Mouse (Mus musculus) adrenal gland, adult 18-20 months (tissue): ENCODE measurements at regions not wholly inside any gene's neighbourhood (a gene's known extent, or its start where the extent isn't known, plus 50 kb on each side); places are given as distances from the start of the nearest gene placed in this dataset.

Experiments
- DNase-seq, 2 experiments: peaks; one replicate each; pipeline ENCODE4 v3.0.0; 2021 to 2022; ENCODE audit warnings: low spot score in 2 of 2

DNA sequence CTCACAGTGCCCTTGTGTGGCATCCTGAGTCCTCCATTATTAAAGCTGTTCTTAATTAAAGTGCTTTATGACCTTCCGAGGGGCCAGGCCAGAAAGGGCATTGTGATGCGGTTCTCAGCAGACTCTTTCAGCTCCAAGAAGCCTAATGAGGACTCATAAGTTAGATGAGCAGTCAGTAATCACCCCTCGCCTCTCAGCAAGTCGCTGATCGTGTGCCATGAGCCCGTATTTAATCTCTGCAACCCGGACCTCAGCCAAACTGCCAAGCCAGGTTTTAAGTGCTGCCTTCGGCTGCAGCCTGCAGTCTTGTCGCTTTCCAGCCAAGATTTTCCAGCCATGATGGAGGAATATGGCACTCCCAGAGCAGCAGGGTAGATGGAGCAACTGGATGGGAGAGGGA lies 56.1 kb upstream of the Rbfox1 start:
- DNase-seq, result no peak

- no peak for DNase-seq
These were observed 61.8 kb upstream of the Rbfox1 start for GRCm38 (mm10) chr16:5823316-5823715.

DNA sequence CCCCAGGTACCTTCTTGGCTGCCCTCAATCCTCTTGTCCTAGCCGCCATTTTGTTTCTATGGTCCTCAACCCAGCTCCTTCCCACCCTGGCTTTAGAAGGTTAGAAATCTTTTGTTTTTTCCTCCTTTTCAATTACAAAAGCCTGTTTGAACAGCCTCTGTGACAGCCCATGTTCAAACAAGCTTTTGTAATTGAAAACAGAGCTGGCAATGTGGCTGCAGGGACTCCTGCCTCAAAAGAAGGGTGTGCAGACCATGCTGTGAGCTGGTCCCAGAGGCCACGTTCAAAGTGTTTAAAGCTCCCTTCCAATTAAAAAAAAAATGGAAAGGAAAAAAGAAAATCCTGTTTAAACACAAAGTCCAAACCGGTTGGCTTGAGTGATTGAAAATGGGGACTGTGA lies 68.0 kb upstream of the Rbfox1 start:
- DNase-seq, result no peak

- no peak for DNase-seq
These were observed 72.8 kb upstream of the Rbfox1 start for GRCm38 (mm10) chr16:5812245-5812820.

DNA sequence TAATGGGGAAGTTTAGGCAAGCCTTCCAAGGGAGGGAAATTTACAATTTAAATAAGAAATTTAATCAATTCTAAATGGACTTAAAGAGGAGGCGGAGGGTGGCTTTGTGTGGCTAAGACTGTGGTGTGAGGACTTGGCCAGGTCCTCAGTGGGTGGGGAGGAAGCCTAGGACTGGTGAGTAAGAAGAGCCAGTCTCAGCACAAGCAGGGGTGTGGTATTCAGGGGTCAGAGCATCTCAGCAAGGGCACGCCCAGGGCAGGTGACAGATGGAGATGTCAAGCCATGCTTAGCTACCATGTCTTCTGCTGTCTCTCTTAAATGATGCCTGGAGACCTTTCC lies 73.5 kb upstream of the Rbfox1 start:
- DNase-seq, result no peak

DNA sequence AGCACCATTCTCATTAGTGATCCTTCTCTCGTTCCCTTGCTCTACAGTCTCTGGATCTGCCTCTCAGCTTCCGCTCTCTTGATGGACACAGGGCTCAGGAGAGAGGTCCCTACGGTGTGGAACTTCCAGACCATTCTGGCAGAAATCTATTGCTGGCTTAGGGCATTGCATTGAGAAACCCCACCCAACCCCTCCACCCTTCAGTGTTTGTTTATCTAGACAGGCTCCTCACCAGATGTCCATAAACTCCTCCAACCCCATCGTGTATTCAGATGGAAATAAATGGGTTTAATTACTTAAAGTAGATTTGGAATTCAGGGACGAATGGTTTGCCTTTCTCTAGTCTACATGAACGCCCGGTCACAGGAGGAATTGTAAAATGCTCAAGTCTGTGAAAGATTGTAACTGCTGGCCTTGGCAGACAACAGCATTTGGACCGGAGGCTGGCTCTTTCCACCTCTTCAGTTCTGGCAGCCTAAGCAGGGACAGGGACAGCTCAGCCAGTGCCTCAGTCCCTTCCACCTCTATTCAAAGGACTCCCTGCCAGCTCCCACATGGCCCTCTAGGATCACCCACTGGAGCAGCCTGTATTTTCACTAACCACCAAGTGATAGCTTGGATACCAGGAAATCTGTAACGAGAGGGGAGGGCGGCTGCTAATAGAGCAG lies 74.0 kb upstream of the Rbfox1 start:
- no peak for DNase-seq

- DNase-seq, result no peak
These were observed 87.0 kb upstream of the Rbfox1 start for GRCm38 (mm10) chr16:5798188-5798587.

DNA sequence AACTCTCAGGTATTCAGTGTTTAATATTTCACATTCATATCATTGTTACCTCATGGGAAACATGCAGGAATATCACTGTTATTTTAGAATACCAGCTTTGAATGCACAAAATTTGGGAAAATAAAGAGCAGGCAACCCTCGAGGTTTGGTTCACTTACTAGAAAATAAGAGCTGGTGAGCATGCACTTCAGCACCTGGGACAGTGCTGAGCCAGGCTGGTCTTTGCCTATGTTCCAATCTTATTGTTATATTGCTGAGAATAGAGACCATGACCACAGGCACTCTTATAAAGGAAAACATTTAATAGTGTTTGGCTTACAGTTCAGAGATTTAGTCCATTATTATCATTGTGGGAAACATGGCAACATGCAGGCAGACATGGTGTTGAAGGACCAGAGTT lies 92.9 kb upstream of the Rbfox1 start:
- DNase-seq, result no peak

GRCm38 (mm10) chr16:5790161-5790560 lies 95.0 kb upstream of the Rbfox1 start:
- no peak for DNase-seq

- no peak for DNase-seq
These were observed 97.9 kb upstream of the Rbfox1 start for GRCm38 (mm10) chr16:5787206-5787605.

GRCm38 (mm10) chr16:5766771-5767421 lies 118.3 kb upstream of the Rbfox1 start:
- DNase-seq, result no peak

GRCm38 (mm10) chr16:5765143-5765542 lies 120.0 kb upstream of the Rbfox1 start:
- peak; percentile 21 to 27 for DNase-seq

DNA sequence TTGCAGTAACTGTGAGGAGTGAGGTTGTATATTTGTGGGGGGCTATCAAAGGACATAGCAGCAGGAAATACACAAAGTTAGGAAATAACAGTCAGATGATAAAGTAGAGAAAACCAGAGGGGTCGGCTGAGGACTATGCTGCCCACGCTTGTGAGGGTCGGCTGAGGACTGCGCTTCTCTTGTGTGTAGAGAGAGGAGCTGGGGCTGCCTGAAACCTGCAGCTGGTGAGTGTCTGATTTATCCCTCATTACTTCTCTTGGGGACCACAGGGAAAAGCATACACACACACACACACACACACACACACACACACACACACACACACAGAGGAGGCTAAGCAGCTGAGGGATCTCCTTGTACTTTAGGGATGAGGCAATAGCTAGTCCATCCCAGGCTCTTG lies 124.3 kb upstream of the Rbfox1 start:
- no peak for DNase-seq

- DNase-seq, result no peak
These were observed 126.1 kb upstream of the Rbfox1 start for GRCm38 (mm10) chr16:5759021-5759420.

DNA sequence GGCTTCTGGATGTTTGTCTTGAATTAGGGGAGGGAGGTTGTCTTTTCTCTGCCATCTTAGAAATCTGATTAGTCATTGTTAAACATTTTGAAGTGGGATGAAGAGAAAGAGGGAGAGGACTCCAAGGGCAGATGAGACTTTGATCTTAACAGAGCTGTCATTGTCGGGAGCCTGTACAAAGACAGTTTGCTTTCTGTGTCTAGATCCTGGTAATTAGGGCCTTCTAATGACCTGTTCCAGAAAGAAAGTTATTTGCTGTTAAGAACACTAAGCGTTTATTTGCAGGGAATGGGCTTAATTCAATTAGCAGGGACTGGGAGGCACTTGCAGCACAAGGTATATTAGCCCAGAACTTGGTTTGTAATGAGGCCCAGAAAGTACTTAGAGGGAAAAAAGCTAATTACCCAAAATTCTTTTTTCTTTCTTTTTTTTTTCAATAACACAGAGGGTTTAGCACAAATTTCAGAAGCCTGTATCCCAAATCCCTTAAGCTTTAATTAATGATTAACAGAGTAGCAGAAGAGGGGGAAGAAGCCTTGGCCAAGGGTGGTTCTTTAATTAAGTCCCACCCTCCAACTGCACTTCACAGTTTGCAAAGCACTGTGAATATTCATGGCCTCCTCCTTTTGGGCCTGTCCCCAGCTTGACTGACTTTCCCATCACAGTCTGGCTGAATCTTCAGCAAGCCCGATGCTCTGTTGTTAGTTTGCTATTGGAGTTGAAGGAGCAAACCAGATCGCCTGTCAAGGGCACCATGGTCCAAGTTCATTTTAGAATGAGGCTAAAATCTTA lies 142.2 kb upstream of the Rbfox1 start:
- DNase-seq, result no peak

GRCm38 (mm10) chr16:5740776-5741175 lies 144.4 kb upstream of the Rbfox1 start:
- DNase-seq, result no peak

DNA sequence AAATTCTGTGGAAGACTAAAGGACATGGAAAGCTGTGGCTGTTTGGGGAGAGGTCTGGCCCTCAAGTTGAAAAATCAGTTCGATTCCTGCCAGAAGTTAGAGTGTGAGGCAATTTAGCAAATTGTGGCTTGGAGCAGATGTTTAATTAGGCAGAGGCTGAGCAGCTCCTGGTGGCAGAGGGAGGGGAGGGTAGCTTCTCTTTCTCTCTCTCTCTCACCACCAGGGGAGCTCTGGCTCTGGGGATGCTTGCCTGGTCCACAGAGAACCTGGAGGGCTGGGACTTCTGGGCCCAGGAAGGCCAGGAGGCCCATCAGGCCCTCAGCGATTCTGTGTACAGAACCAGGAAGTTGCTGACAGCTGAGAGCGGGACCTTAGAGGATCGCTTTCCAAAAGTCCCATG lies 151.5 kb upstream of the Rbfox1 start:
- no peak for DNase-seq

DNA sequence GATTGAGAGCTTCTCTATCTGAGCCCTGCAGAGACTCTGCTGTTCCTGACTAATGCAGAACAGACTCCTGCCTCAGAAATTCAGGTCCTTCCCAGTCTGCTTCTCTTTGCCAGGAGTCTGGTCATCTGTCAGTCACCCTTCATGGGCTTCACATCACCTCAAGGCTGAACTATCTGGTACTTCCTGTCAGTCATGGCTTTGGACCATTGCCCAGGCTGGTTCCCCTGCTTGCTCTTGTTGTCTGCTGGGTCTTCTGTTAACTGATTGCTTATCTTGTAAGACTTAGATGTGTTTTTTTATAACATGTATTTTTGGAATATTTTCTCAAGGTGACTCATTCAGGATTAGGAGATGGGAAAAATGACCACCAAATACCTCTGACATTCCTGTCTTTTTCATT lies 162.6 kb upstream of the Rbfox1 start:
- no peak for DNase-seq

- no peak for DNase-seq
These were observed 171.7 kb upstream of the Rbfox1 start for GRCm38 (mm10) chr16:5713476-5713875.

GRCm38 (mm10) chr16:5709831-5710230 lies 175.3 kb upstream of the Rbfox1 start:
- DNase-seq, result no peak

GRCm38 (mm10) chr16:5700731-5701255 lies 184.4 kb upstream of the Rbfox1 start:
- DNase-seq, result no peak

DNA sequence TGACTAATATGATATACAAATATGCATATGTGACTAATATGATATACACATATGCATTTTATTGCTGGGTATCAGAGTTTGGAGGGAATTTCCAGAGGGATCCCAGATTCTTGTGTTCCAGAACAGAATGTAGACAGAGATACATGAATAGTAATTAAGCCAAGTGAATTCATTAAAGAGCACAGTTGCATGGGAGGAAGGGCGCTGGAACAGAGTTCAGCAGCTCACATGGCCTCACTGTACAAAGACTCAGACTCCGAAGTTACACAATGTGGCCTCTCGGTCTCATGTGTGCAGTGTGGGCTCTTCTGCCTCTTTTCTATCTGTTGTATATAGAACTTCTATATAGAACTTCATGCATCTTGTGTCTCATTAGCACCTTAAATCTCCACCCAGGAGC lies 196.8 kb upstream of the Rbfox1 start:
- no peak for DNase-seq
